Mouse (Mus musculus) C2C12 (cell line): ENCODE results near the gene D630023F18Rik. TPM values are rescaled to one million over a fixed set of nuclear protein-coding genes. Genes with fewer than 3 reads are reported as not detected.

Source experiments
- H3K27me3 ChIP-seq: one replicate; pipeline ENCODE4 v1.6.1; 2011; ENCODE audit not compliant: control insufficient read depth, insufficient read depth, insufficient read length
- H3K36me3 ChIP-seq: one replicate; pipeline ENCODE4 v1.6.1; 2011; ENCODE audit not compliant: control insufficient read depth, insufficient read depth
- H3K4me3 ChIP-seq: one replicate; pipeline ENCODE4 v1.5.1; 2011; ENCODE audit warnings: mild to moderate bottlenecking, control low read depth; ENCODE audit not compliant: poor library complexity, insufficient read depth, severe bottlenecking
- H3K79me2 ChIP-seq: one replicate; pipeline ENCODE4 v1.6.1; 2011; ENCODE audit not compliant: control insufficient read depth, insufficient read depth
- H3K79me3 ChIP-seq: one replicate; pipeline ENCODE4 v1.6.1; 2011; ENCODE audit warnings: low read depth, control low read depth
- H3ac ChIP-seq: one replicate; pipeline ENCODE3; 2011; ENCODE audit warnings: low read depth; ENCODE audit not compliant: control insufficient read depth, insufficient read length
- CEBPB ChIP-seq: IDR thresholded peaks from one replicate; pipeline ENCODE4 v1.6.1; 2011; ENCODE audit warnings: low read depth, mild to moderate bottlenecking, control low read depth, moderate library complexity
- CTCF ChIP-seq: IDR thresholded peaks from one replicate; pipeline ENCODE4 v1.5.1; 2011; ENCODE audit not compliant: control insufficient read depth, insufficient read depth, insufficient read length
- FOSL1 ChIP-seq: IDR thresholded peaks from one replicate; pipeline ENCODE4 v1.8.0; 2011; ENCODE audit warnings: mild to moderate bottlenecking, low read length; ENCODE audit not compliant: poor library complexity, insufficient read depth, severe bottlenecking
- MAX ChIP-seq: IDR thresholded peaks from one replicate; pipeline ENCODE4 v1.6.1; 2011; ENCODE audit warnings: mild to moderate bottlenecking, control low read depth
- MYOD1 ChIP-seq: IDR thresholded peaks from one replicate; pipeline ENCODE4 v1.6.1; 2011; ENCODE audit warnings: low read depth; ENCODE audit not compliant: control insufficient read depth, insufficient read length
- MYOG ChIP-seq: IDR thresholded peaks from one replicate; pipeline ENCODE4 v1.6.1; 2011; ENCODE audit not compliant: control insufficient read depth, insufficient read length; ENCODE audit errors: extremely low read depth
- USF1 ChIP-seq: IDR thresholded peaks from one replicate; pipeline ENCODE4 v1.6.1; 2011; ENCODE audit warnings: low read depth, mild to moderate bottlenecking, control low read depth, moderate library complexity
- long read RNA-seq, 2 experiments: library from polyadenylated mRNA; unstranded; transcript quantifications; one replicate each; pipeline ENCODE4 v2.0.0; 2019 to 2020
- polyA plus RNA-seq: library from polyadenylated mRNA; unstranded; fragments of >200 nt; fragmentation: generic; extraction: Trizol; gene quantifications from one replicate; pipeline ENCODE4 v1.2.1, GENCODE M21; 2012; ENCODE audit warnings: missing spikeins

The D630023F18Rik gene
- polyA plus RNA-seq = not detected
- long read RNA-seq, experiment 1 = 0 reads
- long read RNA-seq, experiment 2 = 0 reads

GRCm38 (mm10) chr1:65122574-65123372, at the start of gene D630023F18Rik:
TSS of gene D630023F18Rik (minus strand) at chr1:65123214.
- no peaks in the 10 kb centered on the region for H3K27me3 ChIP-seq
- H3K4me3 ChIP-seq = no peak within 1 kb of the TSS
- no peak within 1 kb of the TSS for H3ac ChIP-seq
- no peaks in the 10 kb centered on the region for H3K36me3 ChIP-seq
- no peaks in the 10 kb centered on the region for H3K79me3 ChIP-seq
- no peaks in the 10 kb centered on the region for H3K79me2 ChIP-seq
- TF ChIP-seq MYOD1 = no peak
- TF ChIP-seq CEBPB = no peak
- TF ChIP-seq MAX = no peak
- TF ChIP-seq USF1 = no peak
- no peak for TF ChIP-seq FOSL1
- no peak for TF ChIP-seq CTCF
- no peak for TF ChIP-seq MYOG

GRCm38 (mm10) chr1:65171579-65171978, 48.6 kb upstream of the D630023F18Rik start:
- Histone ChIP-seq H3ac (no peak overlapping the region), H3K36me3 (peaks cover 27% of the 10 kb centered on the region)
- TF ChIP-seq CEBPB (no peak), FOSL1 (no peak), MAX (no peak), MYOG (no peak), MYOD1 (no peak), USF1 (no peak), CTCF (no peak)

GRCm38 (mm10) chr1:65169947-65170346, 46.9 kb upstream of the D630023F18Rik start:
- H3ac ChIP-seq = no peak overlapping the region
- no peak for TF ChIP-seq CTCF
- no peak for TF ChIP-seq MYOG
- TF ChIP-seq FOSL1 = no peak

More at GRCm38 (mm10) chr1:65171579-65171978, 48.6 kb upstream of the D630023F18Rik start:
- Histone ChIP-seq H3K27me3 (no peaks in the 10 kb centered on the region), H3K79me2 (no peaks in the 10 kb centered on the region), H3K4me3 (no peak overlapping the region), H3K79me3 (no peaks in the 10 kb centered on the region)

GRCm38 (mm10) chr1:65169536-65169935, 46.5 kb upstream of the D630023F18Rik start:
- Histone ChIP-seq H3K36me3 (peaks cover 41% of the 10 kb centered on the region), H3K79me2 (no peaks in the 10 kb centered on the region), H3K27me3 (no peaks in the 10 kb centered on the region), H3ac (no peak overlapping the region), H3K79me3 (no peaks in the 10 kb centered on the region), H3K4me3 (no peak overlapping the region)
- TF ChIP-seq FOSL1 (no peak), CEBPB (no peak), CTCF (no peak), MAX (no peak), MYOD1 (no peak), USF1 (no peak), MYOG (no peak)

More at GRCm38 (mm10) chr1:65169947-65170346, 46.9 kb upstream of the D630023F18Rik start:
- no peaks in the 10 kb centered on the region for H3K79me3 ChIP-seq
- H3K27me3 ChIP-seq = no peaks in the 10 kb centered on the region
- peaks cover 37% of the 10 kb centered on the region for H3K36me3 ChIP-seq
- no peaks in the 10 kb centered on the region for H3K79me2 ChIP-seq
- H3K4me3 ChIP-seq = no peak overlapping the region

- H3K36me3 ChIP-seq = peaks cover 58% of the 10 kb centered on the region
Measured at GRCm38 (mm10) chr1:65167496-65167895, 44.5 kb upstream of the D630023F18Rik start.

More at GRCm38 (mm10) chr1:65167496-65167895, 44.5 kb upstream of the D630023F18Rik start:
- Histone ChIP-seq H3K79me2 (no peaks in the 10 kb centered on the region), H3K79me3 (no peaks in the 10 kb centered on the region), H3ac (no peak overlapping the region), H3K4me3 (no peak overlapping the region), H3K27me3 (no peaks in the 10 kb centered on the region)
- TF ChIP-seq MYOD1 = no peak
- TF ChIP-seq CTCF = no peak
- no peak for TF ChIP-seq MAX
- no peak for TF ChIP-seq USF1
- TF ChIP-seq CEBPB = no peak
- no peak for TF ChIP-seq MYOG
- no peak for TF ChIP-seq FOSL1
